20 mouse cellular contexts compared by ENCODE assay signal in genomic region chr4:98345783-98346182, GRCm38 (mm10). TPM values are rescaled to one million over a fixed set of nuclear protein-coding genes. Genes with fewer than 3 reads are reported as not detected.
A peak's percentile ranks its signal among the peaks of the same experiment; 100 is the strongest.
DNase-seq lines count a peak whose midpoint lies in the region; ATAC-seq and TF ChIP-seq lines count a peak whose summit lies in the region.
"Had no signal": no experiment of that assay in that cellular context is flagged by ENCODE, and none has a peak within 500 bp of the region (broad histone marks: within the 10 kb centered on the region; RNA-seq: fewer than 3 reads in every experiment).

No protein-coding gene starts in this region.

- no peaks in the 10 kb centered on the region for H3K27me3 ChIP-seq in liver, embryonic 12.5 days (replicated peaks)
- H3K27me3 ChIP-seq: CH12.LX; embryonic facial prominence, embryonic 15.5 days; limb, embryonic 12.5 days; midbrain, embryonic 15.5 days had no signal

- no peak for TF ChIP-seq CTCF in brain, embryonic 14.5 days (IDR thresholded peaks at IDR 0.05; ENCODE audit: borderline replicate concordance, extremely low read depth, insufficient read depth, insufficient read length)

- H3K27ac ChIP-seq in liver, embryonic 12.5 days, result no peak overlapping the region
- H3K27ac ChIP-seq: embryonic facial prominence, embryonic 15.5 days; forebrain, embryonic 10.5 days; hindbrain, postnatal 0 days; kidney, postnatal 0 days; limb, embryonic 12.5 days; liver, embryonic 14.5 days; midbrain, embryonic 15.5 days had no signal

- WGBS in liver, embryonic 12.5 days (ENCODE audit: insufficient replicate concordance), result 79% methylated on average over 10 of the region's 10 CpGs

- H3K9me3 ChIP-seq in liver, embryonic 12.5 days (replicated peaks), result no peaks in the 10 kb centered on the region
- H3K9me3 ChIP-seq: embryonic facial prominence, embryonic 15.5 days; forebrain, embryonic 10.5 days; limb, embryonic 12.5 days; midbrain, embryonic 15.5 days had no signal

- peak; percentile 37 for DNase-seq in layer of hippocampus, adult 11-12 months (ENCODE audit: low spot score)
- DNase-seq in layer of hippocampus, adult 9-10 months (ENCODE audit: low spot score), result no peak
- DNase-seq in brain, embryonic 14.5 days (ENCODE audit: low read depth), result peak; percentile 13
- DNase-seq in layer of hippocampus, adult 8-10 months (ENCODE audit: low spot score in 2 of 2), result peak; percentile 43 to 56
- peak; percentile 50 to 58 for DNase-seq in right cerebral cortex, postnatal 10 days (ENCODE audit: low spot score in 2 of 2)
- DNase-seq in thymus, postnatal 36 days, result no peak
- no peak for DNase-seq in kidney, postnatal 10 days
- DNase-seq: embryo, embryonic 11 days; heart, adult 11 months; kidney, adult 11 months; thymus, postnatal 25 days had no signal

- ATAC-seq in liver, embryonic 12.5 days, result no peak
- ATAC-seq: hindbrain, postnatal 0 days; midbrain, embryonic 15.5 days had no signal

- TF ChIP-seq POLR2A in brain, embryonic 14.5 days (IDR thresholded peaks at IDR 0.05; ENCODE audit: borderline replicate concordance, extremely low read depth, insufficient read depth, insufficient read length, poor library complexity, severe bottlenecking), result no peak

- no peak overlapping the region for H3K9ac ChIP-seq in liver, embryonic 12.5 days
- H3K9ac ChIP-seq: embryonic facial prominence, embryonic 15.5 days; limb, embryonic 12.5 days; liver, embryonic 14.5 days; midbrain, embryonic 15.5 days had no signal

- H3K36me3 ChIP-seq in liver, embryonic 12.5 days, result no peaks in the 10 kb centered on the region
- H3K36me3 ChIP-seq: embryonic facial prominence, embryonic 15.5 days; forebrain, embryonic 10.5 days; limb, embryonic 12.5 days; midbrain, embryonic 15.5 days had no signal

- no peak overlapping the region for H3K4me2 ChIP-seq in liver, embryonic 12.5 days
- H3K4me2 ChIP-seq: embryonic facial prominence, embryonic 15.5 days; limb, embryonic 12.5 days; midbrain, embryonic 15.5 days had no signal

- H3K4me3 ChIP-seq in liver, embryonic 12.5 days, result no peak overlapping the region
- H3K4me3 ChIP-seq: embryonic facial prominence, embryonic 15.5 days; forebrain, embryonic 10.5 days; limb, embryonic 12.5 days; midbrain, embryonic 15.5 days had no signal

- no peaks in the 10 kb centered on the region for H3K4me1 ChIP-seq in liver, embryonic 12.5 days
- H3K4me1 ChIP-seq: embryonic facial prominence, embryonic 15.5 days; forebrain, embryonic 10.5 days; limb, embryonic 12.5 days; midbrain, embryonic 15.5 days had no signal

RNA-seq across cellular contexts. Expression of gene Tm2d1, which starts 37.3 kb away (rescaled TPM):
- 50.0 and 52.2 TPM in 2 replicates for polyA plus RNA-seq in brain, embryonic 14.5 days (2012; rRNA removed)
- total RNA-seq in layer of hippocampus, adult 8-10 months (2022), result 10 to 100 TPM; 36.6 to 47.8 (median 39.7) TPM
- 33.8 and 38.4 TPM in 2 replicates for polyA plus RNA-seq in liver, embryonic 12.5 days (2016; fragmentation: Nextera tagmentation; extraction: Ambion mirVana)

RNA-seq across cellular contexts. Expression of gene Patj, which starts 49.8 kb away (rescaled TPM):
- polyA plus RNA-seq in brain, embryonic 14.5 days (2012; rRNA removed), result 7.1 and 9.0 TPM in 2 replicates
- total RNA-seq in layer of hippocampus, adult 8-10 months (2022), result 1 to 10 TPM; 6.8 to 8.5 (median 7.7) TPM
- polyA plus RNA-seq in liver, embryonic 12.5 days (2016; fragmentation: Nextera tagmentation; extraction: Ambion mirVana), result 2.4 and 2.8 TPM in 2 replicates

Comparison
In these comparisons a context has a peak if more than half of its experiments do, and no peak if none do; other contexts are left out.
1. DNase-seq: peak in layer of hippocampus, adult 11-12 months (single experiment), brain, embryonic 14.5 days (single experiment), layer of hippocampus, adult 8-10 months (2 of 2) and right cerebral cortex, postnatal 10 days (2 of 2); none in layer of hippocampus, adult 9-10 months (single experiment), thymus, postnatal 36 days (0 of 2) and kidney, postnatal 10 days (single experiment).